Comparison of ENCODE assay signal across 30 mouse cellular contexts in genomic region chr13:91911652-91912051, GRCm38 (mm10). TPM values are rescaled to one million over a fixed set of nuclear protein-coding genes. Genes with fewer than 3 reads are reported as not detected.
DNase-seq lines count a peak whose midpoint lies in the region; ATAC-seq lines count a peak whose summit lies in the region.
"Had no signal": no experiment of that assay in that cellular context is flagged by ENCODE, and none has a peak within 500 bp of the region (broad histone marks: within the 10 kb centered on the region; RNA-seq: fewer than 3 reads in every experiment).

No protein-coding gene starts in this region.

- peak overlapping the region; percentile 75 for H3K27ac ChIP-seq in heart, embryonic 11.5 days (ENCODE audit: low read depth, low read length)
- 0 out of 2 replicates have a peak overlapping the region, but pooled peaks have one; percentile 41 for H3K27ac ChIP-seq in kidney, embryonic 15.5 days
- no peak overlapping the region for H3K27ac ChIP-seq in intestine, embryonic 15.5 days
- H3K27ac ChIP-seq: embryonic facial prominence, embryonic 12.5 days; hindbrain, embryonic 13.5 days; left cerebral cortex, adult 2 months; liver, embryonic 13.5 days; midbrain, embryonic 13.5 days; stomach, postnatal 0 days had no signal

- peaks cover 7% of the 10 kb centered on the region for H3K4me1 ChIP-seq in heart, embryonic 11.5 days (ENCODE audit: control insufficient read depth, insufficient read depth, low read length)
- H3K4me1 ChIP-seq in kidney, embryonic 15.5 days, result no peaks in the 10 kb centered on the region; the same call in 1 of the 2 replicates
- H3K4me1 ChIP-seq in intestine, embryonic 15.5 days (replicated peaks), result no peaks in the 10 kb centered on the region
- H3K4me1 ChIP-seq: liver, embryonic 13.5 days had no signal

- no peak for ATAC-seq in heart, embryonic 11.5 days (replicated peaks; ENCODE audit: insufficient number of reproducible peaks, low FRiP score, low TSS enrichment)
- no peak for ATAC-seq in kidney, embryonic 15.5 days (replicated peaks; ENCODE audit: low FRiP score)
- peak; percentile 55 for ATAC-seq in intestine, embryonic 15.5 days
- ATAC-seq: midbrain, embryonic 13.5 days had no signal

- no peaks in the 10 kb centered on the region for H3K9me3 ChIP-seq in heart, embryonic 11.5 days (replicated peaks; ENCODE audit: control insufficient read depth, low read length)
- H3K9me3 ChIP-seq in kidney, embryonic 15.5 days (replicated peaks), result no peaks in the 10 kb centered on the region
- no peaks in the 10 kb centered on the region for H3K9me3 ChIP-seq in intestine, embryonic 15.5 days
- H3K9me3 ChIP-seq: embryonic facial prominence, embryonic 12.5 days; G1E; hindbrain, embryonic 13.5 days; liver, embryonic 13.5 days; midbrain, embryonic 13.5 days had no signal

- intact Hi-C loops in heart, postnatal 36 days (cut with DNase I), result loop anchor here (2.0 kb wide), 1 partner anchor 571 kb away; no protein-coding TSS in a partner anchor

- no peak overlapping the region for H3K4me3 ChIP-seq in heart, embryonic 11.5 days (ENCODE audit: low read depth, low read length)
- H3K4me3 ChIP-seq in kidney, embryonic 15.5 days (replicated peaks), result no peak overlapping the region
- H3K4me3 ChIP-seq in intestine, embryonic 15.5 days (replicated peaks), result no peak overlapping the region
- H3K4me3 ChIP-seq: embryonic facial prominence, embryonic 12.5 days; hindbrain, embryonic 13.5 days; left cerebral cortex, adult 2 months; liver, embryonic 13.5 days; megakaryocyte, embryonic 14.5 days; midbrain, embryonic 13.5 days had no signal

- H3K36me3 ChIP-seq in heart, embryonic 11.5 days (ENCODE audit: control insufficient read depth, insufficient read depth, low read length), result no peaks in the 10 kb centered on the region
- no peaks in the 10 kb centered on the region for H3K36me3 ChIP-seq in kidney, embryonic 15.5 days
- H3K36me3 ChIP-seq in intestine, embryonic 15.5 days, result no peaks in the 10 kb centered on the region
- H3K36me3 ChIP-seq: embryonic facial prominence, embryonic 12.5 days; G1E; hindbrain, embryonic 13.5 days; liver, embryonic 13.5 days; midbrain, embryonic 13.5 days had no signal

- no peak overlapping the region for H3K4me2 ChIP-seq in heart, embryonic 11.5 days
- no peak overlapping the region for H3K4me2 ChIP-seq in kidney, embryonic 15.5 days
- no peak overlapping the region for H3K4me2 ChIP-seq in intestine, embryonic 15.5 days (replicated peaks)
- H3K4me2 ChIP-seq: embryonic facial prominence, embryonic 12.5 days; hindbrain, embryonic 13.5 days; liver, embryonic 13.5 days; midbrain, embryonic 13.5 days had no signal

- no peaks in the 10 kb centered on the region for H3K27me3 ChIP-seq in heart, embryonic 11.5 days (ENCODE audit: control insufficient read depth, insufficient read depth, low read length)
- H3K27me3 ChIP-seq in kidney, embryonic 15.5 days, result no peaks in the 10 kb centered on the region
- no peaks in the 10 kb centered on the region for H3K27me3 ChIP-seq in intestine, embryonic 15.5 days (replicated peaks)
- H3K27me3 ChIP-seq: CH12.LX; embryonic facial prominence, embryonic 12.5 days; hindbrain, embryonic 13.5 days; liver, embryonic 13.5 days; midbrain, embryonic 13.5 days had no signal

- no peak for DNase-seq in heart, postnatal 36 days
- no peak for DNase-seq in kidney, adult 9 months
- peak; percentile 20 for DNase-seq in 3T3-L1 (ENCODE audit: low read depth, low spot score)
- no peak for DNase-seq in cerebellum, adult 11 months
- DNase-seq: adrenal gland, adult 2 months; B cell, adult 2 months; cerebellum, adult 11-12 months; cerebellum, postnatal 14 days; gastrocnemius, postnatal 36 days; kidney, postnatal 10 days; liver, embryonic 13.5 days; lung, adult 2 months; thymus, adult 2 months; thymus, postnatal 4 days had no signal

- no peak overlapping the region for H3K9ac ChIP-seq in heart, embryonic 11.5 days (ENCODE audit: low read depth, low read length)
- H3K9ac ChIP-seq in kidney, embryonic 15.5 days, result no peak overlapping the region
- H3K9ac ChIP-seq in intestine, embryonic 15.5 days, result no peak overlapping the region
- H3K9ac ChIP-seq: embryonic facial prominence, embryonic 12.5 days; hindbrain, embryonic 13.5 days; liver, embryonic 13.5 days; midbrain, embryonic 13.5 days had no signal

RNA-seq across cellular contexts. Expression of gene Ckmt2, which starts 35.0 kb away (rescaled TPM):
- 9.4 and 9.9 TPM in 2 replicates for polyA plus RNA-seq in heart, embryonic 11.5 days (2014; fragmentation: Nextera tagmentation; extraction: Ambion mirVana)
- total RNA-seq in heart, postnatal 36 days (2021), result 1,000 to 10,000 TPM; 2,372 to 3,015 TPM
- polyA plus RNA-seq in kidney, embryonic 15.5 days (2015; fragmentation: Nextera tagmentation; extraction: Ambion mirVana), result 0.78 and 1.3 TPM in 2 replicates
- polyA plus RNA-seq in intestine, embryonic 15.5 days (2015; fragmentation: Nextera tagmentation; extraction: Ambion mirVana), result 1.5 and 1.7 TPM in 2 replicates
- total RNA-seq: adrenal gland, adult 2 months; CH12.LX; G1E; left cerebral cortex, adult 2 months; left cerebral cortex, postnatal 36 days; monocyte, adult 5-6 weeks; neutrophil, adult 5-6 weeks had no signal
- polyA plus RNA-seq: adrenal gland, adult 2 months; embryonic facial prominence, embryonic 12.5 days; forebrain, embryonic 11.5 days; G1E; liver, embryonic 13.5 days; midbrain, embryonic 13.5 days; small intestine, adult 2 months had no signal
